Mouse (Mus musculus): ENCODE data around the gene Arid4a.
A peak's percentile ranks its signal among the peaks of the same experiment; 100 is the strongest.
"Not testable (repeated sequence)": the region's sequence is repeated elsewhere in the genome, so short reads cannot be mapped to it uniquely, and the experiment has no call there.

Arid4a gene

GRCm38 (mm10) chr12:71053031-71053430, 37.2 kb downstream of the Arid4a start:
- no peak for DNase-seq (ENCODE audit: low read depth, low spot score)

- DNase-seq (ENCODE audit: low read depth, low spot score) = no peak
Observed at GRCm38 (mm10) chr12:71053486-71053885, 37.7 kb downstream of the Arid4a start.

- no peak for DNase-seq (ENCODE audit: low read depth, low spot score)
Observed at GRCm38 (mm10) chr12:71055537-71055936, 39.7 kb downstream of the Arid4a start.

- no peak for DNase-seq (ENCODE audit: low read depth, low spot score)
Observed at GRCm38 (mm10) chr12:71059741-71060140, 44.0 kb downstream of the Arid4a start.

GRCm38 (mm10) chr12:71069846-71070245, 54.1 kb downstream of the Arid4a start:
- DNase-seq (ENCODE audit: low read depth, low spot score) = no peak

- DNase-seq (ENCODE audit: low read depth, low spot score) = no peak
Observed at GRCm38 (mm10) chr12:71072048-71072447, 56.3 kb downstream of the Arid4a start.

- peak; percentile 23 for DNase-seq (ENCODE audit: low read depth, low spot score)
Observed at GRCm38 (mm10) chr12:71073113-71073730, 57.4 kb downstream of the Arid4a start.

GRCm38 (mm10) chr12:71086331-71086730, 70.5 kb downstream of the Arid4a start:
- DNase-seq (ENCODE audit: low read depth, low spot score) = no peak

- not testable (repeated sequence) for DNase-seq (ENCODE audit: low read depth, low spot score)
Observed at GRCm38 (mm10) chr12:71104275-71104674, 88.5 kb downstream of the Arid4a start.

GRCm38 (mm10) chr12:71107216-71107771, 91.5 kb downstream of the Arid4a start:
- DNase-seq (ENCODE audit: low read depth, low spot score) = no peak

- DNase-seq (ENCODE audit: low read depth, low spot score) = no peak
Observed at GRCm38 (mm10) chr12:71111331-71111730, 95.5 kb downstream of the Arid4a start, which contains the start of gene Tomm20l. Gene Tomm20l, plus strand, starts transcription at chr12:71111428.

- no peak for DNase-seq (ENCODE audit: low read depth, low spot score)
Observed at GRCm38 (mm10) chr12:71113074-71113473, 97.3 kb downstream of the Arid4a start.

- no peak for DNase-seq (ENCODE audit: low read depth, low spot score)
Observed at GRCm38 (mm10) chr12:71113675-71114288, 98.0 kb downstream of the Arid4a start.

GRCm38 (mm10) chr12:71116411-71116810, 100.6 kb downstream of the Arid4a start:
- no peak for DNase-seq (ENCODE audit: low read depth, low spot score)

- DNase-seq (ENCODE audit: low read depth, low spot score) = no peak
Observed at GRCm38 (mm10) chr12:71122731-71123130, 106.9 kb downstream of the Arid4a start.

GRCm38 (mm10) chr12:71123286-71123685, 107.5 kb downstream of the Arid4a start:
- DNase-seq (ENCODE audit: low read depth, low spot score) = no peak

GRCm38 (mm10) chr12:71135581-71135980, 119.8 kb downstream of the Arid4a start:
- no peak for DNase-seq (ENCODE audit: low read depth, low spot score)

- peak; percentile 70 for DNase-seq (ENCODE audit: low read depth, low spot score)
Observed at GRCm38 (mm10) chr12:71136130-71136973, 120.6 kb downstream of the Arid4a start, which contains the start of the genes Timm9 and 2700049A03Rik. Gene Timm9, minus strand, starts transcription at chr12:71136684. Gene 2700049A03Rik, plus strand, starts transcription at chr12:71136848.

- DNase-seq (ENCODE audit: low read depth, low spot score) = peak; percentile 92
Observed at GRCm38 (mm10) chr12:71136974-71137491, 121.2 kb downstream of the Arid4a start.

GRCm38 (mm10) chr12:71137686-71138085, 121.9 kb downstream of the Arid4a start:
- no peak for DNase-seq (ENCODE audit: low read depth, low spot score)

- DNase-seq (ENCODE audit: low read depth, low spot score) = no peak
Observed at GRCm38 (mm10) chr12:71139258-71139828, 123.6 kb downstream of the Arid4a start.
